Mouse (Mus musculus): ENCODE results near the gene Mrpl23.

DNA sequence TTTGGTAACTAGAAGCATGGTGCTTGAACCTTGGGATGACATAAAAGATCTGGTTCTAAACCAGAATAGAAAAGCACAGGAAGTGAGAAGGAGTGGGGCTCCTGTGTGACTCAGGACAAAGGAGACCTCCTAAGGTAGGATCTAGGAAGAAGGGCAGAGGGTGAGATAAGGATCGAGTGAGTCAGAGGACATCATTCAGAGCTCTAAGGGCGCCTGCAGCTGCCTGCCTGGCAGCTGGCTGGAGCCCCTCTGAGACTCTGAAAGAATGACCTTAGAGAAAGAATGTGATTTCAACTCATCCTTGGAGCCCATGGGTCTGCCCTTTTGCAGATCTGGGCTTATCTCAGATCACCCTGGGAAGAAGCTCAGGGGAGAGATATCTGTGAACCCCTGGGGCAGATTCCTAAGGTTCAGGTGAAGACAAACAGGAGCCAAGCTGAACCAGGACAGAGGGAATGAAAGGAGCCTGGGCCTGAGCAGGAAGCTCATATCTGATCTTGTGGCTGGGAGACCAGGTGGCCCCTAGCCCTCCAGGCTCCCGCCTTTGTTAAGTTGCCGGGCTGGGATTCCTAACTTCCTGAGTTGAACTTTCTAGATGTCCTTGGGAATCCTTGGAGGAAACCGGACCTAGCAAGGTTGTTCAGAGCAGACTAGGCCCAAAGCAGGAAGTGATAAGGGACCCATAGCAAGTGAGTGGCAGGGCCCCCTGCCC lies 33.3 kb upstream of the Mrpl23 start:
- TF ChIP-seq CTCF (IDR thresholded peaks at IDR 0.05; ENCODE audit: low read depth) (no peak), EP300 (IDR thresholded peaks at IDR 0.05; ENCODE audit: low read depth) (no peak)

All from liver, embryonic 14.5 days (tissue).